Mouse (Mus musculus) CD4-positive, CD25-positive, alpha-beta regulatory T cell, adult 4 months (primary cell): ENCODE results near the gene Angptl6. TPM values are rescaled to one million over a fixed set of nuclear protein-coding genes. Genes with fewer than 3 reads are reported as not detected.

Experiments used
- ATAC-seq: one replicate; pipeline ENCODE4 v1.8.0; 2017
- polyA plus RNA-seq, 2 experiments: library from polyadenylated mRNA; unstranded; fragments of 100-300 nt; shearing (Covaris generic); gene quantifications; one replicate each; pipeline ENCODE4 v1.2.1; 2017

The Angptl6 gene
- polyA plus RNA-seq, 2 experiments from 2014 or later: 0.43 to 1.1 TPM

DNA sequence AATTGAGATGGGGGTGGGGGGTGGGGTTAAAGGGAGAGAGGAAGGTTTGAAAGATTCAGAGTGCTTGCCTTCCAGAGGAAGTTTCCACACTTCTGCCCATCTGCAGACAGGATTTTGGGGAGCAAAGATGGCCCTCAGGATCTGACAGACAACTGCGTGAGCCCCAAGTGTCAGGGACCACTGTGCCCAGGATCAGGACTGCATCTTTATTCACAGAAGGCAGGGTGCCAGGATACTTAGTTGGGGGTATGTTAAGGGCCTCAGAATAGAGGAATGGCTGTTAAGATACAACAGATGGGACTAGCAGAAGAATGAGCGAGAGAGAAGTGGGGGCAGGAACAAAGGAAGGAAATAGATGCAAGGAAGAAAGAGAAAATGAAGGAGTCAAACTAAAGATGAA is 7.0 kb upstream of the Angptl6 start:
- no peak for ATAC-seq

DNA sequence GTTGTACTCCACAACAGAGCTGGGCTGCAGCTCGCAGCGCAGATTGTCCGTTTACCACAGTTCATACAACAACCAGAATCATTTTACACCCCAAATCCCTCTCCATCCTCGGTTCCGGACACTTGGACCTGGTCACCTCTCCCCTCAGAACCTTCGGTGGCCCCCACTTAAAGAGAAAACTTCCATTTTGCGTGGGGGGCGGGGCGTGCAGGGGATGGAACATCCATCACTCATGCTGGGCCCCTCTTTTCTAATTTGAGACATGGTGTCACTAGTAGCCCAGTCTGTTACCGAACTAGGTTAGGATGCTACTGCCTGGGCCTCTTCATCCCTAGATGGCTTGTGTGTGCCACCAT is 839 bp downstream of the Angptl6 start:
- peak; percentile 5 for ATAC-seq

DNA sequence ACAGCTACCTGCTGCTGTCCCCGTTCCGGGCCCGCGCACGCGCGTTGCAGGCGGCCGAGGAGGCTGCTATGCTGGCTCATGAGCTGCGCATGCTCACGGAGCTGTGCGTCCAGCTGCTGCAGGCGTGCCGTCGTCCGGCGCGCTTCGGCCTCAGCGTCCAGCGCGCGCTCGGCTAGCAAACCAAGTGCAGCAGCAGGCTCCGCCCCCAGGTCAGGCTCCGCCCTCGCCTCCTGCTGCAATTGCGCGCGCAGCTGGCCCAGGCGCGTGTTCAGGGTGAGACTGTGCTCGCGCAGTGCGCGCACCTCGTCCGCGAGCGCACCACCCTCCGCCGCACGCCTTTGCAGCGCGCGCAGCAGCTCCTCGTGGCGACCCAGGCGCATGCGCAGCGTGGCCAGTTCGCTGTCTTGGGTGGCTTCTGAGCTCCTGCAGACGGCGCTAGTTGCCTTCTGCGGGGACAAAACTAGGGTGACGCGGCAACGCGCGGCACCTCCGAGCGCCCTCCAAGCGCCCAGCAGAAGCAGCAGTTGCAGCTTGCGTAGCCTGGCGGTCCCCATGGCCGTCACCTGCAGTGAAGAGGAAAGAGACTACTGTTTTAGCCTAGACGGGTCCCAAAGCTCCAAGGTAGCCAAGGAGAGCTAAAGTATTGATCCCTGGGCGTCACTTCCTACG is 1.4 kb downstream of the Angptl6 start:
- ATAC-seq: peak; percentile 89

DNA sequence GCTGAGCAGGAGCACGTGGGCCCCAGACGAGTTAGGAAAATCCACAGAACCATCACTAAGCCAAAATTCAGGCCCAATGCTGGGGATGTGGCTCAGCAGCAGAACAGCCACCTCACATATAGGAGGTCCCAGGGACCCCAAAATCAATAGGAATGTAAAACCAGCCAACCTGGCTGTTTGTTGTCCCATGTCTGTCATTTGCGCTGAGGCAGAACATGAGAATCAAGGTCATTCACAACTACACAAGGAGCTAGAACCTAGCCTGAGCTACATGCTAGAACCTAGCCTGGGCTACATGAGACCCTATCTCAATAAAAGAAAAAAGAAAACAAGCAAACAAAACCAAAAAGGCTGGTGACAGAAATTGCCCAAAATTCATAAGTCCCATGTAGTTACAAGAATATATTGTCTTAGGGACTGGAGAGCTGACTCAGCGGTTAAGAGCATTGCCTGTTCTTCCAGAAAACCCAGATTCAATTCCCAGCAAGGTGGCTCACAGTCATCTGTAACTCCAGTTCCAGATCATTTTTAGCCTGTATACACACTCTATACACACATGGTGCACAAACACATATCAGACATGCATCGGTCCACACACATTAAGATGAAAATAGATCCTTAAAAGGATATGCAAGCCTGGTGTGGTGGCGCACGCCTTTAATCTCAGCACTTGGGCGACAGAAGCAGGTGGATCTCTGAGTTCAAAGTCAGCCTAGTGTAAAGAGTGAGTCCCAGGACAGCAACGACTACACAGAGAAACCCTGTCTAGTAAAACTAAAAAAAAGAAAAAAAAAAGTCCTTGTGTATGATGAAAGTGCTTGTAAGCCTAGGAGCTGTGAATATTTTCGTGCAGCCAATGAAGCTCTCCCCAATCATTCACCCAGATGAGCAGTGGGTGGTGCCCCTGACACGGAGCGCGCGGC is 2.1 kb downstream of the Angptl6 start:
- ATAC-seq: peak; percentile 71

DNA sequence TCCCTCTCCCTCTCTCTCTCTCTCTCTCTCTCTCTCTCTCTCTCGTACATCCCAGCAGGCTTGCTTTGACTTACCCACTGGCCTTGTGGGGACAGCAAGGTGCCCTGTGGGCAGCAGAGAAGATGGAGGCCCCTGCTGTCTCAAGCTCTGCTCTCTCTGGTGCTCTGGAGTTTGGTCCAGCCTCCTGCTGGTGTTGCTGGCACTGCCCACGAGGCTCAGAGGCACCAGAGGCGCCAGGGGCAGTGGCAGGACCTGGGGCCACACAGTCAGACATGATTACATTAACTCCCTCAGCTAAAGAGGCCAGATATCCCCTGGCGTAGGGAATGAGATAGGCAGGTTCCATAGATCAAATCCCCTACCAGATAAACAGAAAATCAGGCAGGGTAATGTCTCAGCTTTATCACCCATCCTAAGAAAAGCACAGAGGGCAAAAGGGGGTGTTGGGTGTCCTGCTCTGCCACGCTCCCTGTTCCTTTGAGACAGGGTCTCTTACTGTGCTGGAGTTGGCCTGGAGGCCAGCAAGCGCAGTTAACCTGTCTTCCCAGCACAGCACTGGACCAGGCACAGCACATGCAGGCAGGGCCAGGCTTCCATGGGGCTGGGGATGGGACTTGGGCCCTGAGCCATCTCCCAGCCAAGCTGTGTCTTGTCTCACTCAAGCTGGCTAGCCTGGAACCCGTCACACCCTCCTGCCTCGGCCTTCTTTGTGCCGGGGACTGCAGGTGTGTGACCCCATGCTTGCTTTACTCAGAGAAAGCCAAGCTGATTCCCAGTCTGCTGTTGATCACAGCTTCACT is 3.0 kb downstream of the Angptl6 start:
- ATAC-seq: no peak

DNA sequence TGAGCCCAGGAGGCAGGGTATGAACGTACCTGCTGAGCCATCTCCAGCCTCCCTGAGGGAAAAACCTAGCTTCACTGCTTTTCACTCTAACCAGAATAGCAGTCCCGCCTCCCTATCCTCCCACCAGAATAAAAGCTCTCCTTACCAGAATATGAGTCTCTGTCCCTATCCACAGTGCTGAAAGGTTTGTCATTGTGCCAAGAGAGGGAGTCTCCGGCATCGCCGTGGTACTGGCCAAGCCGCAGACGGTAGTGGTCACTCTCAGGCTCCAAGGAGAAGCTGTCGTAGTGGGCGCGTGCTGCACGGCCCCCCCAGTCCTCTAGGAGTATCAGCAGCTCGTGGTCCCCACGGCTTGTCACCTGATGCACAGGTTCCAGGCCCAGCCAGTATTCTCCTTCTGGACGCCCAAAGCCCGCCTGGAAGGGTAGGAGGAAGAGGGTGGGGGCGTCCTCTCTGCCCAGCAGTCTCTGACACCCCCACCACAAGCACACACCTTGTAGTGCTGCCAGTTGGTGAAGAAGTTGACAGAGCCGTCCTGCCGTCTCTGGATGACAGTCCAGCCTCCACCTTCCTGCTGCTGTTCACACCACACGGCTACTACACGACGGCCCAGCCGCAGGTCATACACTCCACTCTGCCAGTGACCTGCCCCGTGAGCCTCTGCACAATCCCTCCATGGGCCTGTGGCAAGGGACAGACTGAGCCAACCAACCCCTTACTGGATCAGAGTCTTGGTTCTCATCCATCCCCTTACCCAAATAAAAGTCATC is 4.3 kb downstream of the Angptl6 start:
- ATAC-seq: no peak

DNA sequence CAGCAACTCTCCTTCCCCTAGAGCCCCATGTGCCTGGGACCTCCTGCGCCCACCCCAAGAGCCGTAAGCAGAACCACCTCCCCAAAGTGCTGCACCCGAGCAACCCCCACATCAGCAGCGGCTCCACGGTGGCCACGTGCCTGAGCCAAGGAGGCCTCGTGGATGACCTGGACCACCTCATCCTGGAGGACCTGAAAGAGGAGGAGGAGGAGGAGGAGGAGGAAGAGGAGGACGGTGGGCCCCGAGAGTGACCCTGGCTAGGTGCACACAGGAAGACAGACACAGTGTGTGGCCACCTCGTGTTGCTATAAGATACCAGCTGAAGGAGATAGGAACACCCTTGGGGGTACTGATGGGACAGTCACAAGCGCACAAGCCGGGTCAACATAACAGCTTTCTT is 6.0 kb downstream of the Angptl6 start:
- no peak for ATAC-seq

DNA sequence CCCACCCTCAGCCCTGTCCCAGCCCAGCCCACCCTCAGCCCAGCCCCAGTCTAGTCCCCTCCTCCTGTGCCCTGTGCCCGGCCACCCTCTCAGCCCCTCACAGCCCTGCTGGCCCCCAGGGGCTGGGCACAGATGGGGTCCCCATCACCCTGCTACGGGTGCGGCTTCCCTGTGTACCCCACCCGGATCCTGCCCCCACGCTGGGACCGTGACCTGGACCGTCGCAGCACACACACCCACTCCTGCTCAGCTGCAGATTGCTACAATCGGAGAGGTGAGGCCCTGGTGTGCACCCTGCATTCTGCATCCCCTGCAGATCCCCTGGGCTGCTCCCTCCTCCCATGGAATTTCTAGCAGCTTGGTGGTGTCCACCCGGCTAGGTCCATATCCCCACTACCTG is 6.5 kb downstream of the Angptl6 start:
- ATAC-seq: no peak

DNA sequence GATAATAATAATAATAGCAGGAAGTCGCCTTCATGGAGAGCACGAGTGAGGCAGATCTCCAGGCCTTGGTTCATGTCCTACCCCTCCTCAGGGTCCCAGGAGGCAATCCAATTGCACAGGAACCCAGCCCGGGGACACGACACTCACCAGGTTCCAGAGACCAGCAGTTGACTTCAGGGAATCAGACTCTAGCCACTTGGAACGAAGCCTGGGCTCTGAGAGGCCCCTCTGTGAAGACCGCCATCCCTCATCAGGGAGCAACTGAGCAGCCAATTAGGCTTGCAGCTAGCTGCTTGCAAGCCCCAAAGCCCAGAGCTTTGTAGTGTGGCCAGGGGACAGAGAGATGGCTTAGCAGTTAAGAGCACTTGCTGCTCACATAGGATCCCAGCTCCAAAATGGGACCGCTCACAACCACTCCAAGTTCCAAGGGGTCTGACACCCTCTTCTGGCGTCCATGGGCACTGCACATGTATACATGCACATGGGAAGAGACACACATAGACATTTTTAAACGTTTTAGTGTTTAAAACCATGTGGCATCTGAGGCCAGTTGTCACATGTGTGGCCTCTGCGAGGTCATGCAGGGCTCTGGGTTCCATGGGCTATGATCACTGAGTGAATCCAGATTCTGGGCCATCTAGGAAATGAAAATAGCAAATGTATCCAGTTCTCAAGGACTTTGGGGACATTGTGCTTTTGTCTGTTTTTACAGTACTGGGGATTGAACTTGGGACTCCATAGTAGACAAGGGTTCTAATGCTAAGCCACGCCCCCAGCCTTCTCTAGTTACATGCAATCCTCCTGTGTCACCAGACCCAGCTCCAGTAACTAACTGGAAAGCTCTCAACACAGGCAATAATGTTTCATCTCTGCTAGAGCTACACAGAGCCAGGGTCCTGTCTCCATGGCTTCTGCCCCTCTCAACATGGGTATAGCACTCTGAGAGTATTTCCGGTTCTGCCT is 9.0 kb downstream of the Angptl6 start:
- no peak for ATAC-seq

DNA sequence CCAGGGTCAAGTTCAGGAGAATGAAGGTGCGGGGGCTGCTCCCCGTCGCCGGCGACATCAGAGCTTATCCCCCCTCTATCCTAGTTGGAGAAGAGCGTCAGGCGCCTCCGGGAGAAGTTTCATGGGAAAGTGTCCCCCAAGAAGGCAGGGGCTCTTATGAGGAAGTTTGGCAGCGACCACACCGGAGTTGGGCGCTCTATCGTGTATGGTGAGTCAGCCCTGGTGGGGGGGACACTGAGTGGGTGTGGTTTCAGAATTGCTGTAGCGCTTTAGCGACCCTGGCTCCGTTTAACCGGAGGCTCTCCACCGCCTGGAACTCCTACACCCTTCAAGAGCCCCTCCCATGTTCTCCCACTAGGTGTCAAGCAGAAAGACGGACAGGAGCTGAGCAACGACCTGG is 10.3 kb downstream of the Angptl6 start:
- ATAC-seq: peak; percentile 37

DNA sequence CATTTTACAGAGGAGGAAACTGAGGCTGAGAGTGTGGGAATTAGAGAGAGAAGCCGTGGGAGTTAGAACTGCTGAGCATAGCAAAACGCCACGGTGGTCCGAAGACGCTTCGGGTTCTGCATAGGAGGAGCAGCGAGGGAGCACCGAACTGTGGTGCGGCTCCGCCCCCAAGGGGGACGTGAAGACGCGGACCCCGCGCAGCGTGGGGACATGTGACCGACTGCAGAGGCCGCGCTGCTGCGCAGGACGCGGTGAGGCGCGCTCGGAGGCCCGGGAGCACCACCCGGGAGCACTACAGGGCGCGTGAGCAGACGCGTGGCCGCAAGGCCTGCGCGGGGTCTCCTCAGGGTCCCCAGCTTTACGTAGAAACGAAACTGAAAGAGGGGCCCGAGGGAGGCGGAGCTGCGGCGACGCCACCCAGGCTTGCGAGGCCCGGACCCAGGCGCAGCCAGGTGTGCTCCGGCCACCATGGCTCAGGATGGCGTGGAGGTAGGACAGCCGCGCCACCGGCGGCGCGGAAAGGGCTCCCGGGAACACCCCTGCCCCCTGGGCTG is 11.0 kb downstream of the Angptl6 start, which contains the start of gene A230050P20Rik:
TSS of gene A230050P20Rik (plus strand) at position 195 of the 554 bp plus-strand sequence.
- ATAC-seq: peak; percentile 74

DNA sequence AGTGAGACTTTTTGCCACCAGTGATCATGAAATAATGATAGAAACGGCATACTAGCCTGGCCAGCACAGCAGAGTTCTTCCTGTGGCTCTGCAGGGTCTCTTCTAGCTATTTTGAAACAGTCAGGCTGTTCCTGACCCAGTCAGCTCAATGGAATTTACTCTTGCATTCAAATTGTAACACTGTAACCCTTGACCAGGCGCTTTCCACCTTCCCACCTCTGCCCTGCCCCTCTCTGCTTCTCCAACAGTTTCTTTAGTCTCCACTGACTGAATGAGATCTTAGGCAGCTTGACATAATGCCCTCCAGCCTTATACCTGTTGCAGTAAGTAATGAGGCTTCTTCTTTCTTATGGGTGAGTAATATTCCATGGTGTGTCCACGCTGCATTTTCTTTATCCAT is 12.6 kb downstream of the Angptl6 start:
- no peak for ATAC-seq

DNA sequence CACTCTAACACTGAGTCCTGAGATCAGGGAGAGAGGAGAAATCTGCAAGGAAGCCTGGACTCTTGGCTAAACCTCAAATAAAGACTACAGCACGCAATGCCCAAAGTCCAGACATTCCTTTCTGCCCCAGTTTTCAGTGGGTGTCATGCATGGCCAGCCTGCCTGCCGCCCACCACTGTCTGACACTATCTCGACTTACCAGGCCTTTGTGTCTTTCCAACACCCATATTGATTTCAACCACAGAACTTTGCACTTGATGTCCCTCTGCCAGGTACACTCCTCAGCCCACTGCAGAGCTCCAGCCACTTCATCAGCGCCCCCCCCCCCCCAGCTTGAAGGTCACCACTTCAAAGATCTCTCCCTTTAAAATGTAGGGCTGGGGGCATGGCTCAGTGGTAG is 17.3 kb downstream of the Angptl6 start:
- ATAC-seq: no peak

DNA sequence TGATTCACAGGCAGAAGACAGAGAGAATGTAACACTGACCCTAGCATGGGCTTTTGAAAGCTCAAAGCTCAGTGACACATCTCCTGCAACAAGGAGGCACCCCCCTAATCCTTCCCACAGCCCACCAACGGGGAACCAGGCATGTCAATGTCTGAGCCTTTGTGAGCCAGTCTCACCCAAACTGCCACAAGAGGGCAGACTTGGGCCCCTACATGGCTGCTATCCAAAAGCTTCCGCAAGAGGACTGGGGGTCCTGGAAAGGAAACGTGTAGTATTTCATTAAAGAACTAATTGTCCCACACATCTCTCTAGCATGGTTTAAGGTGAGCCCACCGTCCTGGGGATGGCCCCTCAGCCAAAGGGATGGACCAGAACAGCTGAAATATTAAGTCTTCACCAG is 17.7 kb downstream of the Angptl6 start:
- ATAC-seq: no peak

DNA sequence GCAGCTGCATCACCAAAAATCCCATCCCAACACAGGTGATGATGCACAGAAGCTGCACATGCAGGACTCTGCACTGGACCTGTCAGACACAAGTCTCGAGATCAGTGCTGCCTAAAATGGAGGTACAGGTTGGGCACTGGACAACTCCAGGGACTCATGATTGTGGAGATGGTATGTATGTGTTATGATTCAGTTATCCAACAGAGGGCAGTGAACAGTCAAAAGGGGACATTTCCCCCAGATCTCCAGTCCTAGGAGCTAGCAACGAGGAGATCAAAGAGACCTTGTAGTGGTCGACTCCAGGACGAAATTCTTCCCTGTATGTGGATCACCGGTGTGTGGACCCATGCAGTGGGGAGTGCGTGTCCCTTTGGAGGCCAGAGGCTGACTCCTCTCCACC is 19.6 kb downstream of the Angptl6 start:
- no peak for ATAC-seq

DNA sequence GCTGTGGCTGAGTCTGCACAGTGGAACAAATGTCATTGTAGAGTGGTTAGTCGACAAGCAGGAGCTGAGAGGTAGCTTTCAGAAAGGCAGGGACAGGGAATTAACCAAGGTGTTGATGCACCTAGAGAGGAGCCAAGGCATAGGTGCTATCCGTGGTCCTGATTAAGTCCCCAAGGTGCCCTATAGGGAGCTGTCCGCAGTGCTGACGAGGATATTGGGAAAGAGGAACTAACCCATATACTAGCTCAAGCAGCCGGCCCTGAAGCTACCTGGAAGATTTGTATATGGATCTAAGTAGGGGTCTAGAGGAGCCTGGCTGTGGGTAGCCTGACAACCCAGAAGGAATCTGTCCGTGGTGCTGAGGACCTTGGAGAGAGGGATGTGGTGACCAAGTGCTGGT is 22.4 kb downstream of the Angptl6 start:
- ATAC-seq: no peak

DNA sequence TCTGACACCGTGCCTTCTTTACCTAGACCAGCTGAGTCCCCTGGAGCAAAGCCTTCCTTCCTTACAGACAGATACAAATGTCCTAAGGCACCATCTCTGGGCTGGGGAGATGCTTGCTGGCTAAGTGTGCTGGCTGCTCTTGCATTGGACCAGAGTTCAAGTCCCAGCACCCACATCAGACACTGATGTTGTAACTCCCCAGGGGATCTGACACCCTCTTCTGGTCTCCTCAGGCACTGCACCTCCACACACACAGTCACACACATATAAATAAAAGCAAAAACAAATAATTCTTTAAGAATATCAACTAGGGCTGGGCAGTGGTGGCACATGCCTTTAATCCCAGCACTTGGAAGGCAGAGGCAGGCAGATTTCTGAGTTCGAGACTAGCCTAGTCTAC is 29.3 kb downstream of the Angptl6 start:
- no peak for ATAC-seq

DNA sequence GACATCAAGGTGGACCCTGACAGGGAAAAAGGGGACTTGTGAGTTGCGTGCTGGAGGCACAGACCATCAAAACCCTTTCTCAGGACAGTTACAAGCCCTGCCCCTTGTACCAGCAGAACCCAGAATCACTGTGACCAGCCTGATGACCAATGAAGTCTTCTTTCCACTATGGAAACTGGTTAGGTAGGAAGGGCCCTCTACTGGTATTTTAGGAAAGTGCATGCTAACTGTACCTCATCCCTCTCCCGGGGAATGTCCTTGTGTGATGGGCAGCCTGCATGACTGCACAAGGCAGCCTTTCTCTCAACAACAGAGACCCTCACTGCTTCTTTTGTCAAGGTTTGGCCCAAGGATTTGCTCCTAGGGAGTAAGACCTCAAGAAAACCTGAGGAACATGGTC is 36.9 kb downstream of the Angptl6 start:
- ATAC-seq: no peak

DNA sequence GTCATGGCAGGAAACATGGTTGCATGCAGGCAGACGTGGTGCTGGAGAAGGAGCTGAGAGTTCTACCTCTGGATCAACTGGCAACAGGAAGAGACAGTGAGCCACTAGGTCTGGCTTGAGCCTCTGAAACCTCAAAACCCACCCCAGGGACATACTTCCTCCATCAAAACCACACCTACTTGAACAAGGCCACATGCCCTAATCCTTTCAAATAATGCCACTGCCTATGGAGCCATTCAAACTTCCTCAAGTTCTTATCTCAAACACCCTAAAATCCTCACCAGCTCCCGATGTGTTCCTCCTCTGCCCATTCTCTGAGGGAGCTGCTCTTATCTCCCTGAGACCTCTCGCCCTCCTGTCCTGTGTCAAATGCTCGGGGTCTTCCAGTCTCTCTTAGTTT is 37.3 kb downstream of the Angptl6 start:
- no peak for ATAC-seq

DNA sequence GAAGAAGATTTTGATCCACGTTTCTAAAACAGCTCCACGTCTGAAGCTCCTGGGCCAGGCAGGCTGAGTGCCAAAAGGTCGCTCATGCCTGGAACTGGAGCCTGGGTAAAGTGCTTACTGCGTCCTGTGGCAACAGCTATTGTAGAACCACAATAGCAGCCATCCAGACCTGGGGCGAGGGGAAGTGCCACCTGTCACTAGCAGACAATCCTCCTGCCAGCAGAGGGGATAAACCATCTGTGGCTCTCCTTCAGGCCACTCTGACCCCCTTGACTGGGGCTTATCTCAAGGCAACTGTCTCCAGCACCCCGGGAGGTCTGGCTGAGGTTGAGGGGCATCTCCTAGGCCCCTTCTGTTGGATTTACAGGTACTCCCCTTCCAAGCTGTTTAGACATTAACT is 40.6 kb downstream of the Angptl6 start:
- no peak for ATAC-seq
